Mouse (Mus musculus) lung, embryonic 16.5 days (tissue): ENCODE measurements around the gene AC129217.1. TPM values are rescaled to one million over a fixed set of nuclear protein-coding genes. Genes with fewer than 3 reads are reported as not detected.

ENCODE experiments used
- ATAC-seq: fragments of 200-750 bp; cut with Nextera tagmentation; 2 replicates; pipeline ENCODE4 v1.8.0; 2017; ENCODE audit warnings: low read depth, mild to moderate bottlenecking, moderate library complexity
- H3K27ac ChIP-seq: fragments of 300-500 bp; sonication (generic); 2 replicates; pipeline ENCODE4 v1.5.1; 2014; ENCODE audit warnings: mild to moderate bottlenecking, control low read depth, low read length
- H3K27me3 ChIP-seq: fragments of 300-500 bp; sonication (generic); 2 replicates; pipeline ENCODE4 v1.6.1; 2014; ENCODE audit warnings: low read depth, low read length, mixed read lengths; ENCODE audit not compliant: control insufficient read depth, insufficient read depth
- H3K36me3 ChIP-seq: fragments of 300-500 bp; sonication (generic); 2 replicates; pipeline ENCODE4 v1.6.1; 2014; ENCODE audit warnings: low read length; ENCODE audit not compliant: control insufficient read depth, insufficient read depth
- H3K4me1 ChIP-seq: fragments of 300-500 bp; sonication (generic); replicated peaks from 2 replicates; pipeline ENCODE4 v1.6.1; 2014; ENCODE audit warnings: low read length, mixed read lengths; ENCODE audit not compliant: control insufficient read depth, insufficient read depth
- H3K4me2 ChIP-seq: fragments of 300-500 bp; sonication (generic); 2 replicates; pipeline ENCODE4 v1.6.1; 2014; ENCODE audit warnings: low read depth, low read length, control low read depth
- H3K4me3 ChIP-seq: fragments of 300-500 bp; sonication (generic); 2 replicates; pipeline ENCODE4 v1.5.1; 2014; ENCODE audit warnings: mild to moderate bottlenecking, low read length, control low read depth
- H3K9ac ChIP-seq: fragments of 300-500 bp; sonication (generic); 2 replicates; pipeline ENCODE4 v1.6.1; 2014; ENCODE audit warnings: low read length, control low read depth
- H3K9me3 ChIP-seq: fragments of 300-500 bp; sonication (generic); 2 replicates; pipeline ENCODE4 v1.6.1; 2016; ENCODE audit warnings: low read length; ENCODE audit not compliant: control insufficient read depth
- WGBS: fragments of 180-500 bp; shearing (Covaris S2); extraction: QIAGEN DNeasy Blood & Tissue Kit; methylation state at CpG from one replicate; pipeline ENCODE4 v1.1.7; 2014; 5-methylcytosine and 5-hydroxymethylcytosine counted together
- polyA plus RNA-seq: library from polyadenylated mRNA; unstranded; fragments of >200 nt; fragmentation: Nextera tagmentation; extraction: Ambion mirVana; gene quantifications from 2 replicates; pipeline ENCODE4 v1.2.1, GENCODE M21; 2015

AC129217.1 gene
- not detected in 2 replicates for polyA plus RNA-seq

DNA sequence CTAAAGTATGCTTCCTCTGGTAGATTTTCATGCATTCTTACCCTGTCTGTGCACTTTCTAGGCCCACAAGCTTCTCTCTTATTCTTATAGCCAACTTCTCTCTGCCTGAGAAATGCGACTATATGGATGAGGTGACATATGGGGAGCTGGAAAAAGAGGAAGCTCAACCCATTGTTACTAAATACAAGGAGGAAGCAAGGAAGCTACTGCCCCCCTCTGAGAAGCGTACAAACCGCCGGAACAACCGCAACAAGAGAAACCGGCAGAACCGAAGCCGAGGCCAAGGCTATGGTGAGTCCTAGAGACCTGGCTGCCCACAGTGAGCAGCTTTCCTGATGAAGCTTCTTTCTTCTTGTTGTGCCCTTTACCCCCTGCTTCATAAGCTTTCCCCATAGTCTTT, at the start of gene AC129217.1:
Gene AC129217.1, plus strand, starts transcription at position 114 of the 400 bp plus-strand sequence.
- WGBS, result 81% methylated on average over 8 of the region's 8 CpGs
- H3K9me3 ChIP-seq, result no peaks in the 10 kb centered on the region
- H3K27me3 ChIP-seq, result no peaks in the 10 kb centered on the region
- peaks cover 87% of the 10 kb centered on the region for H3K36me3 ChIP-seq
- ATAC-seq, result no peak
- no peak within 1 kb of the TSS for H3K4me2 ChIP-seq
- no peak within 1 kb of the TSS for H3K27ac ChIP-seq
- no peaks in the 10 kb centered on the region for H3K4me1 ChIP-seq
- H3K9ac ChIP-seq, result no peak within 1 kb of the TSS
- no peak within 1 kb of the TSS for H3K4me3 ChIP-seq

DNA sequence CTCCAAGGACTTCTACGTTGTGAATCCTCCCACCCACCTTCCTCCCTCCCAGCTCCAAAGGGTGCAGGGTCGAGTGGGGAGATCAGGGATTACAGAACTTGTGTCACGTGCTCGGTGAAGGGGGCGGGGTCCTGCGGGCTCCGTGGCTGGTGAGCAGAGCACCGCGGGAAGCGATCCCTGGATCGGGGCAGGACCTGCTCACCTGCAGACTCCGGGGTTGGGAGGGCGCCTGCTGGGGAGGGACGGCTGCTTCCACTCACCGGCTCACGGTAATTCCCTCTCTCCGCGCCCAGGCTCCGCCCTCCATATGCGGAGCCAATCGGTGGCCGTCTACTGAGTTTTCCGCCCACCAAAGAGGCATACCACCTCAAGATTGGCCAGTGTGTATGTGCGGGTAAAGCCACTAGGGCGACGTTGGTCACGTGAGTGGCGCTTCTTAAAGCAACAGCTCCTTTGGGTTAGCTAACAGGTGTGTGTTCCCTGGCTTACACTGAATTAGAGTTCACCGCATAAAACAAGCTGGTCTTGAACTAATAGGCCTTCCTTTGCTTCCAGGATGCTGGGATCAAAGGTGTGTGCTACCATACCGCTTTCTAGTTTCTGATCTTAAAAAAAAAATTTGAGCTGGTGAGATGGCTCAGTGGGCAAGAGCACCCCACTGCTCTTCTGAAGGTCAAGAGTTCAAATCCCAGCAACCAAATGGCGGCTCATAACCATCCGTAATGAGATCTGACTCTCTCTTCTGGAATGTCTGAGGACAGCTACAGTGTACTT, 43.4 kb upstream of the AC129217.1 start, which contains the start of gene Taf6l:
Gene Taf6l, minus strand, starts transcription at position 410 of the 774 bp plus-strand sequence.
- Histone ChIP-seq H3K9ac (peak within 1 kb of the TSS; percentile 85), H3K4me1 (peaks cover 10% of the 10 kb centered on the region), H3K27ac (peak within 1 kb of the TSS; percentile 82), H3K27me3 (no peaks in the 10 kb centered on the region), H3K4me2 (peak within 1 kb of the TSS; percentile 72), H3K36me3 (peaks cover 5% of the 10 kb centered on the region), H3K9me3 (no peaks in the 10 kb centered on the region), H3K4me3 (peak within 1 kb of the TSS; percentile 79)
- WGBS, result under 1% methylated on average over 32 of the region's 32 CpGs
- ATAC-seq, result peak; percentile 99

DNA sequence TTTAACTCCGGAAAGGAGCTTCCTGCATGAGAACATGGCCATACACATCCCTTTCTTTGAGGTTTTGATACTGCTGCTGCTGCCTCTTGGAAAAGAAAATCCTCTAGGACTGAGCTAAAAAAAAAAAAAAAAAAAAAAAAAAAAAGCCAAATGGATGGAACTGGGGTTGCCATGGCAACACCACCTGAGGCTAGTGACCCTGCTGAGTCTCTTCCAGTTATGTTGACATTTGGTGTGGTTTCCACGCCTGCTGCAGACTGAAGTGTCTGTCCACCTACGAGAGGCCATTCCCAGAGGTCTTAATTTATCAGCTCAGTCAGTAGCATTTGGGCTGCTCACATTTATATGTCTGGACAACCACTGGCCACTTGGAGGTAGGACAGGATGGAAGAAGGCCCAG, 41.1 kb upstream of the AC129217.1 start:
- no peaks in the 10 kb centered on the region for H3K27me3 ChIP-seq
- H3K9me3 ChIP-seq, result no peaks in the 10 kb centered on the region
- H3K36me3 ChIP-seq, result peaks cover 15% of the 10 kb centered on the region
- H3K4me1 ChIP-seq, result peaks cover 10% of the 10 kb centered on the region
- ATAC-seq, result no peak
- no peak overlapping the region for H3K4me3 ChIP-seq
- 9% methylated on average over 3 of the region's 3 CpGs for WGBS
- no peak overlapping the region for H3K4me2 ChIP-seq
- H3K9ac ChIP-seq, result no peak overlapping the region
- no peak overlapping the region for H3K27ac ChIP-seq

DNA sequence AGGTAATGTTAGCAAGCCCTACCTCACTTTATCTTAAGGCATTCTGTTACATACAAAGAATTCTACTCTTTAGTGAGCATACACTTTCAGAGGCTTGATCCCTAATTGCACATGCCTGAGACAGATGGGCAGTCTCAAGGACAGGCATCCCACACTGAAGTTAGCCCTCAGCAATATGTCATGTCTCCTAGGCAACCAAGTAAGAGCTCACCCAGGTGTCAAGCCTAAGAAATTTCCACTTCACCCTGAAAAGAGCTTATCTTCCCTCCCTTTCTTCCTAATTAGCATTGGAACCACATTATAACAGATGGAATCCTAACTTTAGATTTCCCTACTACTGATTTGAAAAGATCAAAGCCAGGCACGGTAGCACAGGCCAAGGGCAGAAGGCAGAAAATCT, 40.4 kb upstream of the AC129217.1 start:
- Histone ChIP-seq H3K4me2 (no peak overlapping the region), H3K4me1 (peaks cover 10% of the 10 kb centered on the region), H3K27me3 (no peaks in the 10 kb centered on the region), H3K4me3 (no peak overlapping the region), H3K9ac (no peak overlapping the region), H3K9me3 (no peaks in the 10 kb centered on the region), H3K36me3 (peaks cover 21% of the 10 kb centered on the region), H3K27ac (no peak overlapping the region)
- WGBS, result 31% methylated on average over 1 of the region's 1 CpGs
- no peak for ATAC-seq

DNA sequence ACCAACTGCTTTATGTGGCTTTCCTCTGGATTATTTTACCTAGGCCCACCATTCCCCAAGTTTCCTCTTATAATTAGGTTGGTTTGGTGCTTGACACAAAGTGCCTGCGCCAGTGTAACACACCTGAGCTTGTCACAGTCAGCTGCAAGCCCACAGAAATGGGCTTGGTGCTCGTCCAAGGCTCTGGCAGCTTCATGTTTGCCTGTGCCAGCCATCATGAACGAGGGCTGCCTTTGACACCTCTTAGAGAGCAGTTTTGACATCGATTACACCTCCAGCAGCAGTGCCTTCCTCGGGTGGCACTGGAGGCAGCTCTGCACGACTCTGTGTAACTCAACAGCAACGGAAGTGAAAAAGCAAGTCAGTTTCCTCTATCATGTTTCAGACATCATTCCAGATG, 39.4 kb upstream of the AC129217.1 start:
- peaks cover 28% of the 10 kb centered on the region for H3K36me3 ChIP-seq
- no peak overlapping the region for H3K4me3 ChIP-seq
- no peaks in the 10 kb centered on the region for H3K9me3 ChIP-seq
- no peak overlapping the region for H3K27ac ChIP-seq
- ATAC-seq, result no peak
- 75% methylated on average over 7 of the region's 7 CpGs for WGBS
- no peak overlapping the region for H3K4me2 ChIP-seq
- H3K27me3 ChIP-seq, result no peaks in the 10 kb centered on the region
- peaks cover 7% of the 10 kb centered on the region for H3K4me1 ChIP-seq
- H3K9ac ChIP-seq, result no peak overlapping the region

DNA sequence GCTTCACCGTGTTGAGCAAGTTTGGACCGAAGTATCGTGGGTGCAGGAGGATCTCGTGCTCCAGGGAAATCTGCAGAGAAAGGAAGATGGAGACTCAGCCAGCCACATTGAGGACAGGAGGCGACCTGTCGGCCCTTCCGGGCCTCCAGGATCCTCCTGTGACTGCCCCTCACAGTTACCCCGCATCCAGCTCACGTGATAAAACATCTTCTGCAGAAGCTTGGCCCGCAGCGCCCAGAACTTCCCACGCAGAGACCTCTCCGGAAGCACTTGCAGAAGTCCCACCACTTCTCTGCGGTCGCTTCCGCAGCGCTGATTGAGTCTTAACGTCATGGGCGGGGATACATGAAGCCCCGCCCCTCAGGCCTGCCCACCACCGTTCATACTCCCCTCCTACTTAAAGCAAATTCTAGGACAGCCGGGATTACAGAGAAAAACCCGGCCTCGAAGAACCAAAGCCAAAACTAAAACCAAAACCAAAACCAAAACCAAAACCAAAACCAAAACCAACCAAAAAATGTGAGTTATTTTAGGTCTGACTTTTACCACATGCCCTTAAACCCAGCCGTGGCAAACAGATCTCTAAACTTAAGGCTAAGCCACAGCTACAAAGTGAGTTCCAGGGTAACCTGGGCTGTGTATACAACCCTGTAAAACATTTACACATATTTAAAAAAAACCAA, 31.2 kb upstream of the AC129217.1 start, which contains the start of gene Polr2g:
Gene Polr2g, minus strand, starts transcription at position 314 of the 683 bp plus-strand sequence.
- H3K4me1 ChIP-seq, result peaks cover 15% of the 10 kb centered on the region
- peak within 1 kb of the TSS; percentile 89 for H3K9ac ChIP-seq
- no peaks in the 10 kb centered on the region for H3K27me3 ChIP-seq
- H3K27ac ChIP-seq, result peak within 1 kb of the TSS; percentile 66
- H3K9me3 ChIP-seq, result no peaks in the 10 kb centered on the region
- H3K4me3 ChIP-seq, result peak within 1 kb of the TSS; percentile 87
- peak; percentile 81 for ATAC-seq
- peaks cover 19% of the 10 kb centered on the region for H3K36me3 ChIP-seq
- H3K4me2 ChIP-seq, result peak within 1 kb of the TSS; percentile 92
- under 1% methylated on average over 25 of the region's 25 CpGs for WGBS

DNA sequence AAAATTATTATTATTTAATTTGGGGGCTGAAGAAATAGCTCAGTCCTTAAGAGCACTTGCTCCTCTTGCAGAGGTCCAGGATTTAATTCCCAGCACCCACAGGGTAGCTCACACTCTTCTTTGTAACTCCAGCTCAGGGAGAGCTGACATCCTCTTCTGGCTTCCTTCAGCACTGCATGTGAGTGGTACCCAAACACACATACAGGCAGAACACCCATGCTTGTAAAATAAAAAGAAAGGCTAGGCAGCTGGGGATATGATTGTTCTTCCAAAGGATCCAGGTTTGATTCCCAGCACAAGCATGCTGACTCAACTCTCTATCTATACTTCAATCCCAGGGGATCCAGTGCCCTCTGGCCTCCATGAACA, 30.6 kb upstream of the AC129217.1 start:
- Histone ChIP-seq H3K27me3 (no peaks in the 10 kb centered on the region), H3K4me1 (peaks cover 15% of the 10 kb centered on the region), H3K9me3 (no peaks in the 10 kb centered on the region), H3K4me2 (peak overlapping the region; percentile 92), H3K36me3 (peaks cover 14% of the 10 kb centered on the region), H3K27ac (no peak overlapping the region), H3K4me3 (peak overlapping the region; percentile 87), H3K9ac (peak overlapping the region; percentile 46)
- no peak for ATAC-seq

DNA sequence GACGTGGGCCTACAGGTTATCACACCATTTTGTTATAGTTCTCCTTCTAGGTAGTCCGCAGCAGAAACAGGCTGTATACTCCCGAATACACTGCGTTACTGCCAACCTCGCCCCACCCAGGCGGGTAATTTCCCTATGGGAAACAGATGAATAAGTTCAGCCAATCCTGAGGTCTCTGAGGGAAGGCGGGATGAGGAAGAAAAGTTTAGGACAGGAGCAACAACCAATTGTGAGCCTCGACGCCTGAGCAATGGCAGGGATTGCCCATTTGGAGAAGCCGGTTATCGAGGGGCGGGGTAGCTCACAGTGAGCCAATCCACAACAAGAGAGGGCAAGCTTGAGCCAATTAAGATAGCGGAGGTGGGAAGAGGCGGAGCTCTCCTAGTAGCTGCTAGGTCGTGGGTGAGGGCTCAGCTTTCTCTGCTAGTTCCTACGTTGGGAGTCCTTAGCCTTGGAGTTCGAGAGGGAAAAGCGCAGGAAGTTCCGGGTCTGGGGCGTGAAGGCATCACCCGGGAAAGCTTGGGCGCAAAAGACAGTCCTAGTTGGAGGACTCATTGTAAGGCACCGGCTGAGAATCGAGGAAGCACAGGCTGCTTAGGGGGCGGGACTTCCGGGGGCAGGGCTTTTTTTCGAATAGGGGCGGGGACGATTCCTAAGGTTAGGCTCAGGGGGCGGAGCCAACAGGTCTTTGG, 27.3 kb upstream of the AC129217.1 start, which contains the start of gene Zbtb3:
Gene Zbtb3, plus strand, starts transcription at position 426 of the 692 bp plus-strand sequence.
- H3K4me2 ChIP-seq, result peak within 1 kb of the TSS; percentile 88
- peak within 1 kb of the TSS; percentile 90 for H3K27ac ChIP-seq
- peaks cover 15% of the 10 kb centered on the region for H3K4me1 ChIP-seq
- H3K9ac ChIP-seq, result peak within 1 kb of the TSS; percentile 70
- H3K27me3 ChIP-seq, result no peaks in the 10 kb centered on the region
- peak; percentile 97 for ATAC-seq
- 0% methylated on average over 30 of the region's 30 CpGs for WGBS
- H3K9me3 ChIP-seq, result no peaks in the 10 kb centered on the region
- peak within 1 kb of the TSS; percentile 73 for H3K4me3 ChIP-seq
- peaks cover 11% of the 10 kb centered on the region for H3K36me3 ChIP-seq
